Mouse (Mus musculus): ENCODE results near the gene Pmvk.

Pmvk gene

GRCm38 (mm10) chr3:89454401-89455177 is at the start of gene Pmvk:
Pmvk (plus strand) TSS chr3:89454541.
- DNase-seq (ENCODE audit: low read depth, low spot score) = no peak

DNA sequence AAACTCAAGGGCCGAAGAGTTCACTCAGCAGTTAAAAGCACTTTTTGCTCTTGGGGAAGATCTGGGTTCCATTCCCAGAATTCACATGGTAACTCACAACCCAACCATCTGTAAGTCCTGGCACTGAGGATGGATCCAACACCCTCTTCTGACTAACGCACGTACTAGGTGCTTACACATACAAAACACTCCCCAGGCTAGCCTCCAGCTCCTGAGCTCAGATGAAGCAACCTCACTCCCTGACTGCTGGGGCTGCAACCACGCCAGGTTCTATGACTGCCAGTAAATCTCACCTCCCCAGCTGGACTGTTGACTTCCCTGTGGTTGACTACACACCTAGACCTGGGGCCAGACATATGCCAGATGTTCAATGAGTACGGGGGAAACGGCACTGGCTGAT is 47.5 kb upstream of the Pmvk start:
- peak; percentile 55 for DNase-seq (ENCODE audit: low read depth, low spot score)

DNA sequence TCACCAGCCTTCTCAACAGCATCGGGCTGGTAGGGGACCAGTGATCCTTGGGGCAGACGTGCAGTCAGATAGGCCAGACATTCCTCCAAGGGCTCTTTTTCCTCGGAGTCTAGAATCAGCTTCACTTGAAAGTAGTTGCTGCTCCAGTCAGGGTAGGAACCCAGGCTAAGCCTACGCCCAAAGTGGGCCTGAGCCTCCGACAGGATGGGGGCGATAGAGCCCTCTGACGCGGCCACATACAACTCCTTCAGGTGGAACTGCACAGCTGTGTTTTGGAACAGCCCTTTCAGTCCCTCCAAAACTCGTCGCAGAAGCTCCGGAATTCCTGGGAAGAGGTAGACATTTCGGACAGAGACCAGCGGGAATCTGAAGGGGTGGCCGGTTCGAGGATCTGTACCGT is 45.9 kb upstream of the Pmvk start:
- DNase-seq (ENCODE audit: low read depth, low spot score) = no peak

DNA sequence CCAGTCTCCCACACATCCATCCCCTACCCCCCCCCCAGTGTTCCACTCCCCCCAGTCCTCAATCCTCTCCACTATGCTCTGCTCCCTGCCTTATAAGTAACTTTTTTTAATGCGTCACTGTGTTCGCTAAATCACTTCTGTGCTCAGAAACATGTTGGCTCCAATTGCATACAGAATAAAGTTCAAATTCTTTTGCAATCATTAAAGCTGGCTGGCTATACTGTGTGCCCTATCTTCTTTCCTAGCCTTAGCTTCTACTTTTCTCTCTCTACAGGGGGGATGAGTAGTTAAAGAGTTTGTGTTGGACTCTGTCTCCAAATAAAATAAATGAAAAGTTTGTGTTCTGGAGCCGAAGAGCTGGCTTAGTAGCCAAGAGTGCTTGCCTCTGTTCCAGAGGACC is 44.6 kb upstream of the Pmvk start:
- no peak for DNase-seq (ENCODE audit: low read depth, low spot score)

- DNase-seq (ENCODE audit: low read depth, low spot score) = no peak
Measured at GRCm38 (mm10) chr3:89410864-89411263, 43.5 kb upstream of the Pmvk start.

DNA sequence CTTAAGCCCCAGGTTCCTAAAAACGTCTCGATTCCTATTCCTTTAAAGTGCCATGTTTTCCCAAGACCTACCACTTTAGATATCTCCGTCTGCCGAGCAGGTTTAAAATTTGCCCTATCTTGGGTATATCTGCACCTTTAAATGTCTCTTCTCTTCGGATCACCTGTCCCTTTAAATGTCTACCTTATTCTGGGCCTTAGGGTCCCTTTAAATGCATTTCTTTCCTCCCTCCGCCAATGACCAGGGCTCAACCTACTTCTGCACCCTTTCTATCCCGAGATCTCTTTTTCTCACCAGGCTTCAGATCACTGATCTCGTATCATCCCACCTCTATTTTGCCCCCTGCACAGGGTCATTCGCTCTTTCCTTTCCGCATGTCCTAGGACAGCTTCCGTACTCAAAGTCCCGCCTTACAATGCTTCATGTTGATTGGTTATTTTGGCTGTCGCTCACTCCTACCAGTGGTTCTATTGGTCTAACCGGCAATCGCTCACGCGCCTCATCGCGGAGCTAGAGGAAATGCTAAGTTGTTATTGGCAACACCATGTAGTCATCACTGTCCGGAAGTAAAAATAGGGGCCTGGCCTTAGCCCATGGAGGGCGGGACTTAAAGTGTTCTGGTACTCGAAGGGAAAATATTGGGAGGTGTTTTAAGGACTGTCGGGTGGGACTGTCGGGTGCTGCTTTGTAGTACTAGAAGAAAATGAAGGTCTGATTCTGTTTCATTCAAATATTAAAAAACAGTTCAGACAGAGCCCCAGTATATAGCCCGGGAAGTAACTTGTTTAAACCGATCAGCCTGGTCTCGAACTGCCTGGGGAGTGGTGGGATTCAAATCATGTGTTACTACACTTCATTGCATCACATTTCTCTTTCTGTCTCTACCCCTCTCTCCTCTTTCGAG is 42.6 kb upstream of the Pmvk start, which contains the start of gene Flad1:
Gene Flad1 (minus strand): TSS at position 381 of the 904 bp plus-strand sequence.
- DNase-seq (ENCODE audit: low read depth, low spot score) = peak; percentile 100

DNA sequence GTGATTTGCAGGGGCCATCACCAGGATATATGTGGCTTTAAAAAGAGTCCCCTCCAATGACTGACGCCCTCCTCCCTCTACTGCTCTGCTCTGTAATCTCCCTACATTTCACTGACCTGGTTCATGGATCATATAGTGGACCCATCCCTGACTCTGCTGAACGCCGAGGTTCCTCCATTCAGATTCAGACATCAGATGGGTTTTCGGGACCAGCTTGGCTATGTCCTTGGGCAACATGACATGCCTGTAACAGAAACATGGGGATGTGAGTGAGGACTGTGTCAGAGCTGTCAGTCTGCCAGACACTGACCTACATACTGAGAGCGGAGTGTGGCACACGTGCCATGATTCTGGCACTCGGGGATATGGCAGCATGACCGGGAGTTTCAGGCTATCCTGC is 38.2 kb upstream of the Pmvk start:
- no peak for DNase-seq (ENCODE audit: low read depth, low spot score)

GRCm38 (mm10) chr3:89417131-89417530 is 37.2 kb upstream of the Pmvk start:
- no peak for DNase-seq (ENCODE audit: low read depth, low spot score)

DNA sequence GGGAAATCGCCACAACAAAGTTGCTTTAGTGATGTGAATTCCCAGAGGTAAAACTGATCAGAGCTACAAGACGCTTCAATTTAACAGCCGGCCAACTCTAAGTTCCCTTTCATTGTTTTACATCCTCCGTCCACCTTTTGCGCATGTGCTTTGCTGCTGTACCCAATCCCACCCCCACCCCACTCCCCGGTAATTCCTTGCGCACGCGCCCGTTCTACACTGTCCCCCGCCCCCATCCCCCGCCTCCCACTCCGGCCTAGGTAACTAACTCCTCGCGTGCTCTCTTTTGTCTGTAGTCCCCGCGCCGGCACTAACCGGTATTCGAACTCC is 36.5 kb upstream of the Pmvk start:
- DNase-seq (ENCODE audit: low read depth, low spot score) = peak; percentile 20

GRCm38 (mm10) chr3:89418170-89418860 is 36.0 kb upstream of the Pmvk start, which contains the start of the genes Cks1b and Shc1:
Cks1b (minus strand) TSS chr3:89418383.
Shc1 (plus strand) TSS chr3:89418443.
- peak; percentile 99 for DNase-seq (ENCODE audit: low read depth, low spot score)

- no peak for DNase-seq (ENCODE audit: low read depth, low spot score)
Measured at GRCm38 (mm10) chr3:89418861-89419250, 35.5 kb upstream of the Pmvk start.

DNA sequence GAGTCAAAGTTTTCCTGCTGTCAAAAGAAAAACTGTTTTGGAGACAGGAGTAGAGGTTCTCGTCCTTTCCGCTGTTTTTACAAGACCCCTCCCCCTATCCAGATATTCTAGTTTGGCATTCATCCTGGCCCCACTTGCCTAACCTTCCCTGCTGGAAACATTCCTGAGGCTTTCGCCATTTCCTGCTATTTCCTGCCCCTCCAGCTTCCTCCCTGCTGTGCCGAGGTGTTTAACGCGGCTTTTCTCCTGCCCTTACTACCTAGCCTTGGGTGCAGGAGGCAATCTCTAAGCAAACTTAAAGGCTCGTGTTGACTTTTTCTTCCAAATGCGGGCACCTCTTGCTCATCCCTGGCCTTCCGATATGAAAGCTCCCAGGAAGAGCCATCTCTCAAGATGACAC is 34.8 kb upstream of the Pmvk start:
- DNase-seq (ENCODE audit: low read depth, low spot score) = no peak

GRCm38 (mm10) chr3:89419981-89420380 is 34.4 kb upstream of the Pmvk start:
- DNase-seq (ENCODE audit: low read depth, low spot score) = no peak

GRCm38 (mm10) chr3:89420421-89420820 is 33.9 kb upstream of the Pmvk start:
- DNase-seq (ENCODE audit: low read depth, low spot score) = no peak

DNA sequence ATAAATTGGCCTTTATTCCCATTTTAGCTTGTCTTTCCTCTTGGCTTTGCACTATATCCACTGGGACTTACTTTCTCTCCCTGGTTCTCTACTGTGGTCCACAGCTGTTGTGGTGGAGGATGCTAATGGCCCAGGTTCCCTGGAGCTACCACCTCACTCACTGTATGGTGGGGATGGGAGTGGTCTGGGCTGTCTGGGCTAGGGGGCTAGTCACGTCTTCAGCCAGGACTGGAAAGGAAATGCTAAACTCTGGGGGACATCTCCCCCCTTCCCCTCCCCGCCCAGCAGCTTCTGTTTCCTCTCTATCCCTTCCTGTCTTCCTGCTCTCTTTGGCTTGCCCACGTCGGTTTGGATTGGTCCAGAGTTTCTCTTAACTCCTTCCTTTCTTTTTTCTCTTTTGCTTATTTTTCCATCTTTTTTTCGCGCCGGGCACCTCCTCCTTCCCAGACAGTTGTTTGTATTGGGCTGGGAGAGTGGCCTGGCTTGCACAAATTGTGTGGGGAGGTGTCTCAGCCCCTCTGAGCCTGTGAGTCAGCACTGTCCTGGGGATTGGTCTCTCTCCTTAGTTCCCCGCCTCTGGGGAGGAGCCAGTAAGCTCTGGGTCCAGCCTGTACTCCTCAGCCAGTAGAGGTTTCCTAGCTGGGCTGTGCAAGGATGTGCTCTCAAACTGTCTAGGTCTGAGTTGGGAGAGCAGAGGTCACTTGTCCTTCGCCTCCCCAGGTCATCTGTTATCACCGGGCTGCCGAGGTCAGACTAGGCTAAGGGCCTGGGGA is 33.2 kb upstream of the Pmvk start:
- peak; percentile 93 for DNase-seq (ENCODE audit: low read depth, low spot score)

DNA sequence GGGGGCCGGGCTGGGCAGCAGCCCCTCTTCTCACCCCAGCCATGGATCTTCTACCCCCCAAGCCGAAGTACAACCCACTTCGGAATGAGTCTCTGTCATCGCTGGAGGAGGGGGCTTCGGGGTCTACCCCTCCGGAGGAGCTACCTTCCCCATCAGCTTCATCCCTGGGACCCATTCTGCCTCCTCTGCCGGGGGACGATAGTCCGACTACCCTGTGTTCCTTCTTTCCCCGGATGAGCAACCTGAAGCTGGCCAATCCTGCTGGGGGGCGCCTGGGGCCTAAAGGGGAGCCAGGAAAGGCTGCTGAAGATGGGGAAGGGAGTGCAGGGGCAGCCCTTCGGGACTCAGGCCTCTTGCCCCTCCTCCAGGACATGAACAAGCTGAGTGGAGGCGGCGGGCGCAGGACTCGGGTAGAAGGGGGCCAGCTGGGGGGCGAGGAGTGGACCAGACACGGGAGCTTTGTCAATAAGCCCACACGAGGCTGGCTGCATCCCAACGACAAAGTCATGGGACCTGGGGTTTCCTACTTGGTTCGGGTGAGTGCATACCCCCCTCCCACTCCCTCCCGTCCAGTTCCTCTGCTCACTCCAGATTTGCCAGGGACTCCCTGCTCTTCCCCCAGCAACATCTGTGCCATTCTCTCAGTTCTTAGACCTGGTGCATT is 32.4 kb upstream of the Pmvk start:
- DNase-seq (ENCODE audit: low read depth, low spot score) = no peak

DNA sequence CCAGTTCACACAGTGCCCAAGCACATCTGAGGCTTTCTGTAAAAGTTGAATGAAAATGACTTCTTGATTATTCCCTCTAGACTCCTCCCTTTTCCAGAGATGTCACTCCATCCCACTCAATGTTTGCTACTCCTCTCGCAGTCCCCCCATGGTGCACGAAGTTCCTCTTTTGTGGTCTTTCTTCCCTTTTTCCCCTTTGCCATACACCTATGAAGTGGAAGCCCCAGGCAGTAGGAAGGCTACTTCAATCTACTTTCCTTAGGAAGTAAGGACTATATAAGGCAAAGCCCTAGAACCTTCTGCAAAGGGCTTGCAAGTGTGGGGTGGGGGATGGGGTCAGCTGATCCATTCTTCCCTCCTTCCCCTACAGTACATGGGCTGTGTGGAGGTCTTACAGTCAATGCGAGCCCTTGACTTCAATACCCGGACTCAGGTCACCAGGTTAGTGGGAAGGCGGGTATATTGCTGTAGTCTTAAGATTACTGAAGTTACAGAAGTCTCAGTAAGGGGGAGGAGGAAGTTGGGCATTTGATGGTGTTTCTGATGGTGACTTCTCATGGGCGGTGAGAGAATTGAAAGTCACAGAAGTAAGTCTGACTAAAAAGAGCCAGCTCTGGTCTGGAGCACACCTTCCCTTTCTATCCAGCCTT is 31.7 kb upstream of the Pmvk start:
- no peak for DNase-seq (ENCODE audit: low read depth, low spot score)

- DNase-seq (ENCODE audit: low read depth, low spot score) = no peak
Measured at GRCm38 (mm10) chr3:89424416-89425140, 29.8 kb upstream of the Pmvk start.

DNA sequence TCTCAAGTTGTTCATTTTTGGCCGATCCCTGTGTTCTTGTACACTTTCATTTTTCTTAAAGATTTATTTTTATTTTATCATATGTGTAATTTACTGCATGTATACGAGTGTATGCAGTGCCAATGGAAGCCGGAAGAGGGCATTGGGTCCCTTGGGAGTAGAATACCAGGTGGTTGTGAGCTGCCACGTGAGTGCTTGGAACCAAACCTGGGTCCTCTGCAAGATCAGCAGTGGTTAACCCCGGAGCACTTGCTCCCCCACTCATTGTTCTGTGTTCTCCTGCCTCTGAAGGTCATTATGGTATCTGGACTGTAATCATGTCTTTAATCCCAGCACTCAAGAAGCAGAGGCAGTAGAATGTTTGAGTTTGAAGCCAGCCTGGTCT is 29.2 kb upstream of the Pmvk start:
- DNase-seq (ENCODE audit: low read depth, low spot score) = no peak

DNA sequence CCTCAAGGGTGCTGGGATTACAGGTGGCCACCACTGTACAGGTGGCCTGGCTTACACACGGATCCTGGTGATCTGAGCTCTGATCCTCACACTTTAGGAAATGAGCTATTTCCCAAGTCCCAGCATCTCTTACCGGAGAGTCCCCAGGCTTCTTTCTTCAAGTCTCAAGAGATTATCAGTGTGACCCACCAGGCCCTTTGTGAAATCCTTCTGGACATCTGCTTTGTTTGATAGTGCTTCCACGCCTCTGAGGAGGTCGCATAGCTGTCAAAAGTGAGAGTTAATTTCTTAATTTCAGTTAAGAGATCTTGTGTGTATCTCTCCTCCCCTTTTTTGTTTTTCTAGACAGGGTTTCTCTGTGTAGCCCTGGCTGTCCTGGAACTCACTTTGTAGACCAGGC is 28.5 kb upstream of the Pmvk start:
- no peak for DNase-seq (ENCODE audit: low read depth, low spot score)
